Mouse (Mus musculus) right cerebral cortex, adult 18-20 months (tissue): ENCODE data around the gene Ccnt1.
A peak's percentile ranks its signal among the peaks of the same experiment; 100 is the strongest.
"Not testable (repeated sequence)": the region's sequence is repeated elsewhere in the genome, so short reads cannot be mapped to it uniquely, and the experiment has no call there.

Experiments
- DNase-seq: peaks from one replicate; pipeline ENCODE4 v3.0.0; 2022; ENCODE audit warnings: mixed read lengths

Ccnt1 gene

GRCm38 (mm10) chr15:98595049-98595448, 24.3 kb upstream of the Ccnt1 start:
- no peak for DNase-seq

GRCm38 (mm10) chr15:98594193-98594592, 23.5 kb upstream of the Ccnt1 start:
- peak; percentile 70 for DNase-seq

GRCm38 (mm10) chr15:98591396-98591795, 20.7 kb upstream of the Ccnt1 start:
- no peak for DNase-seq

- no peak for DNase-seq
These were observed 19.1 kb upstream of the Ccnt1 start for GRCm38 (mm10) chr15:98589640-98590336.

GRCm38 (mm10) chr15:98587751-98588150, 17.0 kb upstream of the Ccnt1 start:
- no peak for DNase-seq

GRCm38 (mm10) chr15:98586141-98586540, 15.4 kb upstream of the Ccnt1 start:
- not testable (repeated sequence) for DNase-seq

GRCm38 (mm10) chr15:98585421-98585820, 14.7 kb upstream of the Ccnt1 start:
- DNase-seq, result no peak

- DNase-seq, result no peak
These were observed 12.3 kb upstream of the Ccnt1 start for GRCm38 (mm10) chr15:98582996-98583395.

GRCm38 (mm10) chr15:98582410-98582809, 11.7 kb upstream of the Ccnt1 start:
- no peak for DNase-seq

GRCm38 (mm10) chr15:98579795-98580464, 9.2 kb upstream of the Ccnt1 start:
- DNase-seq, result peak; percentile 76

GRCm38 (mm10) chr15:98579310-98579709, 8.6 kb upstream of the Ccnt1 start:
- DNase-seq, result no peak

- no peak for DNase-seq
These were observed 2.6 kb upstream of the Ccnt1 start for GRCm38 (mm10) chr15:98573293-98573692.

GRCm38 (mm10) chr15:98569795-98570365, 843 bp downstream of the Ccnt1 start:
- no peak for DNase-seq

GRCm38 (mm10) chr15:98569216-98569615, 1.5 kb downstream of the Ccnt1 start:
- no peak for DNase-seq

- DNase-seq, result no peak
These were observed 2.3 kb downstream of the Ccnt1 start for GRCm38 (mm10) chr15:98568256-98569033.

- DNase-seq, result peak; percentile 100
These were observed 3.2 kb downstream of the Ccnt1 start for GRCm38 (mm10) chr15:98567278-98568134.

GRCm38 (mm10) chr15:98566973-98567277, 3.8 kb downstream of the Ccnt1 start:
- no peak for DNase-seq

GRCm38 (mm10) chr15:98557186-98557585, 13.5 kb downstream of the Ccnt1 start:
- DNase-seq, result no peak

GRCm38 (mm10) chr15:98555881-98556280, 14.8 kb downstream of the Ccnt1 start:
- DNase-seq, result no peak

- DNase-seq, result no peak
These were observed 18.0 kb downstream of the Ccnt1 start for GRCm38 (mm10) chr15:98552758-98553157.

GRCm38 (mm10) chr15:98546843-98547242, 23.9 kb downstream of the Ccnt1 start:
- no peak for DNase-seq

- DNase-seq, result no peak
These were observed 25.6 kb downstream of the Ccnt1 start for GRCm38 (mm10) chr15:98545151-98545550.

- no peak for DNase-seq
These were observed 27.4 kb downstream of the Ccnt1 start for GRCm38 (mm10) chr15:98543341-98543740.
